Mouse (Mus musculus) adipose tissue, adult 10 weeks (tissue): ENCODE measurements around the gene Defa36. TPM values are rescaled to one million over a fixed set of nuclear protein-coding genes. Genes with fewer than 3 reads are reported as not detected.

Source experiments
- polyA plus RNA-seq: library from polyadenylated mRNA; stranded (reverse); fragments of 350-450 nt; fragmentation: Illumina TruSeq; extraction: RNeasy Lipid Tissue Mini Kit (QIAGEN cat#74804); gene quantifications from one replicate; pipeline ENCODE4 v1.2.3, GENCODE M21; 2014; ENCODE audit warnings: low read depth, low replicate concordance

Defa36 gene
- not detected for polyA plus RNA-seq

GRCm38 (mm10) chr8:21427111-21427510, at the start of gene Defa36:
Gene Defa36 (plus strand): TSS chr8:21427411.

GRCm38 (mm10) chr8:21378215-21378614, 49.0 kb upstream of the Defa36 start, which contains the start of gene Defa2:
Gene Defa2 (plus strand): TSS chr8:21378515.

GRCm38 (mm10) chr8:21391511-21391910, 35.7 kb upstream of the Defa36 start, which contains the start of gene Defa33:
Gene Defa33 (plus strand): TSS chr8:21391811.

GRCm38 (mm10) chr8:21456460-21456859, 29.2 kb downstream of the Defa36 start, which contains the start of gene Gm7849:
Gene Gm7849 (minus strand): TSS chr8:21456560.

Other genes starting within 250 kb of the Defa36 start
- gene Defa31, start 235.8 kb upstream of the Defa36 start, polyA plus RNA-seq = 1.4 TPM
- gene Gm15293, start 225.8 kb upstream of the Defa36 start, polyA plus RNA-seq = not detected
- gene Gm15292, start 177.7 kb upstream of the Defa36 start, polyA plus RNA-seq = not detected
- gene Defa27, start 111.9 kb upstream of the Defa36 start, polyA plus RNA-seq = not detected
- not detected for gene Defa29, start 100.4 kb upstream of the Defa36 start, polyA plus RNA-seq
- not detected for gene Defa2, start 48.9 kb upstream of the Defa36 start, polyA plus RNA-seq
- gene Defa33, start 35.6 kb upstream of the Defa36 start, polyA plus RNA-seq = not detected
- gene Gm7849, start 29.1 kb downstream of the Defa36 start, polyA plus RNA-seq = 0.88 TPM
- gene Defa20, start 81.8 kb downstream of the Defa36 start, polyA plus RNA-seq = not detected
- gene Defa32, start 101.6 kb downstream of the Defa36 start, polyA plus RNA-seq = not detected
- not detected for gene Defa37, start 138.0 kb downstream of the Defa36 start, polyA plus RNA-seq
- gene Defa28, start 155.6 kb downstream of the Defa36 start, polyA plus RNA-seq = not detected
- not detected for gene Gm7861, start 167.1 kb downstream of the Defa36 start, polyA plus RNA-seq
- not detected for gene Defa26, start 190.8 kb downstream of the Defa36 start, polyA plus RNA-seq
- gene Defa17, start 228.4 kb downstream of the Defa36 start, polyA plus RNA-seq = not detected
- gene Defa34, start 238.4 kb downstream of the Defa36 start, polyA plus RNA-seq = not detected